ENCODE assay signal across 8 mouse cellular contexts in genomic region chr12:67222221-67223025, GRCm38 (mm10). TPM values are rescaled to one million over a fixed set of nuclear protein-coding genes. Genes with fewer than 3 reads are reported as not detected.
DNase-seq lines count a peak whose midpoint lies in the region; ATAC-seq and TF ChIP-seq lines count a peak whose summit lies in the region.

Mdga2 (minus strand) TSS chr12:67222549.

- no peak within 1 kb of the TSS for H3K9ac ChIP-seq in liver, embryonic 14.5 days (replicated peaks)

- 0 out of 2 replicates have a peak within 1 kb of the TSS, but pooled peaks have one; percentile 19 for H3K27ac ChIP-seq in heart, embryonic 10.5 days
- no peak within 1 kb of the TSS for H3K27ac ChIP-seq in liver, embryonic 14.5 days

- no peaks in the 10 kb centered on the region for H3K36me3 ChIP-seq in heart, embryonic 10.5 days
- H3K36me3 ChIP-seq in liver, embryonic 14.5 days (replicated peaks; ENCODE audit: control insufficient read depth, insufficient read depth, low read depth) = no peaks in the 10 kb centered on the region

- peaks cover 22% of the 10 kb centered on the region for H3K4me1 ChIP-seq in heart, embryonic 10.5 days
- no peaks in the 10 kb centered on the region for H3K4me1 ChIP-seq in liver, embryonic 14.5 days (replicated peaks; ENCODE audit: control insufficient read depth in 2 of 2, insufficient read depth in 2 of 2, low read length in 1 of 2)

- H3K27me3 ChIP-seq in heart, embryonic 10.5 days (ENCODE audit: insufficient read depth, poor library complexity, severe bottlenecking) = peaks cover 58% of the 10 kb centered on the region
- H3K27me3 ChIP-seq in liver, embryonic 14.5 days (ENCODE audit: control insufficient read depth, insufficient read depth, low read length) = peaks cover 34% of the 10 kb centered on the region

- H3K4me2 ChIP-seq in liver, embryonic 14.5 days (ENCODE audit: low read depth) = peak within 1 kb of the TSS; percentile 30

- peak; percentile 12 for DNase-seq in ovary, postnatal 36 days (ENCODE audit: low spot score)
- DNase-seq in ovary, adult 18-20 months (ENCODE audit: low spot score) = no peak
- peak; percentile 73 for DNase-seq in embryo, embryonic 10 days (ENCODE audit: low spot score)
- DNase-seq in heart, embryonic 10.5 days (ENCODE audit: low spot score) = peak; percentile 75
- peak; percentile 74 to 83 for DNase-seq in layer of hippocampus, adult 18-20 months (ENCODE audit: low spot score in 2 of 2)
- DNase-seq in liver, embryonic 14.5 days (ENCODE audit: low read depth in 3 of 3, low spot score in 3 of 3) = no peak
- peak; percentile 73 to 77 for DNase-seq in right cerebral cortex, postnatal 36 days (ENCODE audit: low spot score in 2 of 2)
- DNase-seq in spleen, postnatal 14 days (ENCODE audit: low spot score in 2 of 2) = no peak

- H3K4me3 ChIP-seq in heart, embryonic 10.5 days = peak within 1 kb of the TSS; percentile 64
- H3K4me3 ChIP-seq in liver, embryonic 14.5 days (ENCODE audit: insufficient read depth in 1 of 2, low read depth in 2 of 2, low read length in 2 of 2) = peak within 1 kb of the TSS; percentile 16 to 20; a peak in 2 of 4 replicates

- WGBS in heart, embryonic 10.5 days = under 1% methylated on average over 61 of the region's 61 CpGs
- WGBS in liver, embryonic 14.5 days (ENCODE audit: insufficient replicate concordance) = under 1% methylated on average over 58 of the region's 61 CpGs

- no peak for TF ChIP-seq EP300 in liver, embryonic 14.5 days (IDR thresholded peaks at IDR 0.05; ENCODE audit: low read depth)

- TF ChIP-seq CTCF in liver, embryonic 14.5 days (IDR thresholded peaks at IDR 0.05; ENCODE audit: low read depth) = no peak

- ATAC-seq in liver, embryonic 14.5 days (ENCODE audit: insufficient read depth) = no peak

- no peaks in the 10 kb centered on the region for H3K9me3 ChIP-seq in heart, embryonic 10.5 days
- no peaks in the 10 kb centered on the region for H3K9me3 ChIP-seq in liver, embryonic 14.5 days (ENCODE audit: control insufficient read depth, low read length)

RNA-seq across cellular contexts. Expression of gene Mdga2, which starts in this region (rescaled TPM):
- polyA plus RNA-seq in heart, embryonic 10.5 days (2016; fragmentation: Nextera tagmentation; extraction: Ambion mirVana) = 0.21 TPM in 1 of 2 replicates, not detected in the other
- 10 to 100 TPM; 38.5 to 44.3 TPM for total RNA-seq in layer of hippocampus, adult 18-20 months (2021)
- polyA plus RNA-seq in liver, embryonic 14.5 days (2012; rRNA removed) = 0.02 and 0.05 TPM in 2 replicates
- not detected in 2 replicates for polyA plus RNA-seq in liver, embryonic 14.5 days (2014; fragmentation: Nextera tagmentation; extraction: Ambion mirVana)

Comparison
In these comparisons a context has a peak if more than half of its experiments do, and no peak if none do; other contexts are left out.
1. DNase-seq: peak in ovary, postnatal 36 days (single experiment), embryo, embryonic 10 days (single experiment), layer of hippocampus, adult 18-20 months (2 of 2) and right cerebral cortex, postnatal 36 days (2 of 2); none in ovary, adult 18-20 months (single experiment), liver, embryonic 14.5 days (0 of 3) and spleen, postnatal 14 days (0 of 2).
2. Peak in DNase-seq, H3K4me3 ChIP-seq and H3K27ac ChIP-seq in heart, embryonic 10.5 days; RNA of the gene not detected or under 1 TPM.